In the genomic region with DNA sequence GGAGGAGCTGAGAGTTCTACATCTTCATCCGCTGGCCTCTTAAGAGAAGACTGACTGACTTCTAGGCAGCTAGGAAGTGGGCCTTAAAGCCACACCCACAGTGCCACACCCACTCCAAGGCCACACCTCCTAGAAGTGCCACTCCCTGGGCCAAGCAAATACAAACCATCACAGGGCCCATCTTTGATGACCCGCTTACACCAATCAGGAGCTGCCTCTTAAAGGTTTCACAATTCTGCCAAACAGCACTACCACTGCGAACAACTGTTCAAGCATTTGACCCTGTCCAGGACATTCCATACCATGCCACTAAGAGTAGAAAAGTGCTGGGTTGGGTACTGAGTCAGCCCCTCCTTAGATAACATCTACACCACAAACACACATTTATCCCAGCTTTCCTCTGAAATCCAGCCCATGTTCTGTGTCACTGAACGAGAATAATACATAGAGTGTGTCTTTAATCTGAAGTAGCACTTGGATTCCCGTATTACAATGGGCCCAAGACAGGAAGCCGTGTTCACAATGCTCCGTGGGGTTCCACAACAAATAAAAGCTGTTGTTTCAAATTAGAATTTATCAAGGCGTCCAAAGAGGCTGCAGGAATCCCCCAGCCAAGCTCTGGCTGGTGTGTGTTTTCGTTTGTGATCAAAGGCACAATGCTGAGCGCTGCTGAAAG, we compare ENCODE assay signal across 8 mouse cellular contexts.
DNase-seq lines count a peak whose midpoint lies in the region; ATAC-seq and TF ChIP-seq lines count a peak whose summit lies in the region.

No protein-coding gene starts in this region.

- DNase-seq in cerebellum, adult 9-10 months = peak; percentile 30
- no peak for DNase-seq in cerebellum, postnatal 4 days (ENCODE audit: low spot score in 2 of 2)
- no peak for DNase-seq in testis, postnatal 14 days (ENCODE audit: low spot score)
- no peak for DNase-seq in urinary bladder, postnatal 36 days (ENCODE audit: low spot score in 2 of 2)

- peak; percentile 19 for ATAC-seq in forebrain, embryonic 16.5 days
- no peak for ATAC-seq in liver, embryonic 15.5 days (ENCODE audit: insufficient read depth)
- peak; percentile 22 for ATAC-seq in neural tube, embryonic 13.5 days (ENCODE audit: low read depth)

- peaks cover 22% of the 10 kb centered on the region for H3K4me1 ChIP-seq in E14TG2a.4 (replicated peaks; ENCODE audit: low read depth, low read length)
- H3K4me1 ChIP-seq in forebrain, embryonic 16.5 days (replicated peaks; ENCODE audit: control insufficient read depth, insufficient read depth, low read length) = peaks cover 17% of the 10 kb centered on the region
- H3K4me1 ChIP-seq in liver, embryonic 15.5 days (replicated peaks) = 0 out of 2 replicates have a peak, but pooled peaks cover 5% of the 10 kb centered on the region
- peaks cover 30% of the 10 kb centered on the region for H3K4me1 ChIP-seq in neural tube, embryonic 13.5 days (replicated peaks)

- peak overlapping the region; percentile 61 for H3K9ac ChIP-seq in forebrain, embryonic 16.5 days (replicated peaks; ENCODE audit: low read depth, low read length)
- no peak overlapping the region for H3K9ac ChIP-seq in liver, embryonic 15.5 days
- peak overlapping the region; percentile 67 for H3K9ac ChIP-seq in neural tube, embryonic 13.5 days

- H3K4me3 ChIP-seq in E14TG2a.4 (replicated peaks; ENCODE audit: low read length) = peak overlapping the region; percentile 68
- peak overlapping the region; percentile 55 for H3K4me3 ChIP-seq in forebrain, embryonic 16.5 days (replicated peaks; ENCODE audit: low read length)
- no peak overlapping the region for H3K4me3 ChIP-seq in liver, embryonic 15.5 days (replicated peaks)
- peak overlapping the region; percentile 37 for H3K4me3 ChIP-seq in neural tube, embryonic 13.5 days

- H3K27ac ChIP-seq in forebrain, embryonic 16.5 days (ENCODE audit: low read length) = peak overlapping the region; percentile 93
- H3K27ac ChIP-seq in liver, embryonic 15.5 days (replicated peaks) = no peak overlapping the region
- peak overlapping the region; percentile 92 for H3K27ac ChIP-seq in neural tube, embryonic 13.5 days (replicated peaks)

- H3K27me3 ChIP-seq in E14TG2a.4 (ENCODE audit: insufficient read depth, low read length) = peaks cover 7% of the 10 kb centered on the region; the same call in 1 of the 2 replicates
- no peaks in the 10 kb centered on the region for H3K27me3 ChIP-seq in forebrain, embryonic 16.5 days (replicated peaks; ENCODE audit: control insufficient read depth, insufficient read depth, low read length)
- H3K27me3 ChIP-seq in liver, embryonic 15.5 days = no peaks in the 10 kb centered on the region; the same call in 1 of the 2 replicates
- H3K27me3 ChIP-seq in neural tube, embryonic 13.5 days = no peaks in the 10 kb centered on the region

- peak overlapping the region; percentile 77 for H3K4me2 ChIP-seq in forebrain, embryonic 16.5 days (ENCODE audit: low read length)
- peak overlapping the region; percentile 54 for H3K4me2 ChIP-seq in liver, embryonic 15.5 days
- H3K4me2 ChIP-seq in neural tube, embryonic 13.5 days = peak overlapping the region; percentile 57

- H3K36me3 ChIP-seq in E14TG2a.4 (ENCODE audit: insufficient read depth, low read length) = no peaks in the 10 kb centered on the region
- no peaks in the 10 kb centered on the region for H3K36me3 ChIP-seq in forebrain, embryonic 16.5 days (ENCODE audit: control insufficient read depth, insufficient read depth)
- H3K36me3 ChIP-seq in liver, embryonic 15.5 days (replicated peaks) = no peaks in the 10 kb centered on the region
- no peaks in the 10 kb centered on the region for H3K36me3 ChIP-seq in neural tube, embryonic 13.5 days

- WGBS in forebrain, embryonic 16.5 days = 23% methylated on average over 10 of the region's 10 CpGs
- whole genome bisulfite sequencing in liver, embryonic 15.5 days (ENCODE audit: insufficient replicate concordance) = 36% methylated on average over 10 of the region's 10 CpGs
- WGBS in neural tube, embryonic 13.5 days = 31% methylated on average over 10 of the region's 10 CpGs

- no peak for TF ChIP-seq CTCF in E14TG2a.4 (conservative IDR thresholded peaks at IDR 0.05; ENCODE audit: low read length)

- no peaks in the 10 kb centered on the region for H3K9me3 ChIP-seq in E14TG2a.4 (ENCODE audit: low read length)
- no peaks in the 10 kb centered on the region for H3K9me3 ChIP-seq in forebrain, embryonic 16.5 days (ENCODE audit: control insufficient read depth, low read length)
- no peaks in the 10 kb centered on the region for H3K9me3 ChIP-seq in liver, embryonic 15.5 days (replicated peaks)
- H3K9me3 ChIP-seq in neural tube, embryonic 13.5 days = no peaks in the 10 kb centered on the region
